Mouse (Mus musculus): ENCODE data around the gene Gm21985. TPM values are rescaled to one million over a fixed set of nuclear protein-coding genes. Genes with fewer than 3 reads are reported as not detected.

Gm21985 gene
- polyA plus RNA-seq (2015; fragmentation: Nextera tagmentation; extraction: Ambion mirVana): not detected in 2 replicates

DNA sequence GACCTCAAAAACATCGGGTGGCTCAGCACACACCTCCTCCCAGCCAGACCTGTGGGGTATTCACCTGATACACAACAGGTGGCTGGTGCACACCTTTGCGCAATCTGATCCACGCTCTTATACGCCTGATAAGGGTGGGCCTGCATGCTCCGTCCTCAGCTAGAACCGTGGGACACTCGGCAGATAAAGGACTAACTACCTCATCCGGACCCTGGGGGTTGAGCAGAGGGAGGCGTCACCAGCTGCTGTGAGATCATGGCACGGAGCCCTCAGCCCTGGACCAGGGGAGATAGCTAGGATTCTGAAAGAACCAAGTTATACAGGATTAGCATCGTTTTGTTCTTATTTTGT is at the start of gene Gm21985:
TSS of gene Gm21985 (plus strand) at position 73 of the 351 bp plus-strand sequence.
- DNase-seq (peak; percentile 63), ATAC-seq (ENCODE audit: low read depth) (peak; percentile 53)
- no peaks in the 10 kb centered on the region for H3K27me3 ChIP-seq
- H3K4me3 ChIP-seq (replicated peaks): peak within 1 kb of the TSS; percentile 91
- peaks cover 68% of the 10 kb centered on the region for H3K4me1 ChIP-seq (replicated peaks)
- peak within 1 kb of the TSS; percentile 95 for H3K9ac ChIP-seq
- H3K9me3 ChIP-seq (replicated peaks): no peaks in the 10 kb centered on the region
- H3K4me2 ChIP-seq: peak within 1 kb of the TSS; percentile 92
- WGBS (ENCODE audit: insufficient replicate concordance): under 1% methylated on average over 11 of the region's 11 CpGs
- H3K27ac ChIP-seq: peak within 1 kb of the TSS; percentile 94
- H3K36me3 ChIP-seq: no peaks in the 10 kb centered on the region

GRCm38 (mm10) chr2:112217614-112218013 is 48.5 kb upstream of the Gm21985 start:
- 41% methylated on average over 6 of the region's 6 CpGs for WGBS (ENCODE audit: insufficient replicate concordance)
- Histone ChIP-seq H3K4me3 (replicated peaks) (no peak overlapping the region), H3K27ac (no peak overlapping the region), H3K36me3 (no peaks in the 10 kb centered on the region), H3K27me3 (no peaks in the 10 kb centered on the region), H3K4me2 (no peak overlapping the region), H3K9ac (no peak overlapping the region), H3K4me1 (replicated peaks) (no peaks in the 10 kb centered on the region), H3K9me3 (replicated peaks) (no peaks in the 10 kb centered on the region)
- no peak for DNase-seq
- ATAC-seq (ENCODE audit: low read depth): no peak

DNA sequence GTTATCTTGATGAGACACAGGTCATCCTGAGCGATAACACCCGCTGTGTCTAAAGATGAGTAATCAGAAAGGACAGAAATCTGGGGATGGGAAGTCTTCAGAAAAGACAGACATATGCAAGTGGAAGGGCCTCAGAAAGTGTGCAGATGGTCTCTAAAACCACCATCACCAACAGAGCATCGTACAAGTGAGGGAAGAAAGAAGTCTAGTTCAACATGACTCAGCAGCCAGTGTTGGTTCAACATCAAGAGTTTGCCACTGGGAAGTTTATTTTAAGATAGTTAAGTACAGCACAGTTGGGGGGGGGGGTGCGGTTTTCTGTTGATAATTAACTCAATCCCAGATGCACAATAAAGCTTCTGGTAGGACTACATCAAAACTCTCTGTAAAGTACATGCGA is 45.2 kb upstream of the Gm21985 start:
- no peaks in the 10 kb centered on the region for H3K36me3 ChIP-seq
- no peak overlapping the region for H3K4me3 ChIP-seq (replicated peaks)
- WGBS (ENCODE audit: insufficient replicate concordance): 41% methylated on average over 5 of the region's 5 CpGs
- H3K27me3 ChIP-seq: no peaks in the 10 kb centered on the region
- H3K9ac ChIP-seq: no peak overlapping the region
- no peak for DNase-seq
- no peak overlapping the region for H3K27ac ChIP-seq
- H3K4me1 ChIP-seq (replicated peaks): no peaks in the 10 kb centered on the region
- no peak overlapping the region for H3K4me2 ChIP-seq
- no peaks in the 10 kb centered on the region for H3K9me3 ChIP-seq (replicated peaks)
- ATAC-seq (ENCODE audit: low read depth): no peak

- Histone ChIP-seq H3K27ac (no peak overlapping the region), H3K9ac (no peak overlapping the region), H3K27me3 (no peaks in the 10 kb centered on the region), H3K4me1 (replicated peaks) (no peaks in the 10 kb centered on the region), H3K4me3 (replicated peaks) (no peak overlapping the region), H3K9me3 (replicated peaks) (no peaks in the 10 kb centered on the region), H3K36me3 (no peaks in the 10 kb centered on the region), H3K4me2 (no peak overlapping the region)
- 28% methylated on average over 5 of the region's 5 CpGs for WGBS (ENCODE audit: insufficient replicate concordance)
- ATAC-seq (ENCODE audit: low read depth) (no peak), DNase-seq (no peak)
Observed at GRCm38 (mm10) chr2:112222607-112223006, 43.5 kb upstream of the Gm21985 start.

- H3K36me3 ChIP-seq: no peaks in the 10 kb centered on the region
Observed at GRCm38 (mm10) chr2:112224356-112224755, 41.8 kb upstream of the Gm21985 start.

DNA sequence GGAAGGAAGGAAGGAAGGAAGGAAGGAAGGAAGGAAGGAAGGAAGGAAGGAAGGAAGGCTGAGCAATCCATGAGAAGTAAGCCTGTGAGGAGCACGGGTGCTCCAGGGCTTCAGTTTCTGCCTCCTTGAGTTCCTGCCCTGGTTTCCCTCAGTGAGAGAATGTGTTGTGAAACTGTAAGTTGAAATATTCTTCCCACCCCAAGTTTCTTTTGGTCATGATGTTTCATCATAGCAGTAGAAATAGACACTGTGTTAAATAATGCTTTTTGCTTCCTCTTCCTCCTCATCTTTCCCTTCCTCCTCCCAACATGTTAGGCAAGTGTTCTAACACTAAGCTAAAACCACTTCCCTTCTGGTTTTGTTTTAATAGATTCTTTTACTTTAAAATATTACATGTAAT is 33.5 kb upstream of the Gm21985 start:
- no peak overlapping the region for H3K4me2 ChIP-seq
- 38% methylated on average over 1 of the region's 1 CpGs for WGBS (ENCODE audit: insufficient replicate concordance)
- ATAC-seq (ENCODE audit: low read depth) (no peak), DNase-seq (no peak)
- no peaks in the 10 kb centered on the region for H3K9me3 ChIP-seq (replicated peaks)
- no peaks in the 10 kb centered on the region for H3K27me3 ChIP-seq
- H3K9ac ChIP-seq: no peak overlapping the region
- H3K4me3 ChIP-seq (replicated peaks): no peak overlapping the region
- no peak overlapping the region for H3K27ac ChIP-seq
- H3K4me1 ChIP-seq (replicated peaks): no peaks in the 10 kb centered on the region
- H3K36me3 ChIP-seq: no peaks in the 10 kb centered on the region

More at GRCm38 (mm10) chr2:112224356-112224755, 41.8 kb upstream of the Gm21985 start:
- Histone ChIP-seq H3K9me3 (replicated peaks) (no peaks in the 10 kb centered on the region), H3K9ac (no peak overlapping the region), H3K27ac (no peak overlapping the region), H3K4me1 (replicated peaks) (no peaks in the 10 kb centered on the region), H3K27me3 (no peaks in the 10 kb centered on the region), H3K4me2 (no peak overlapping the region), H3K4me3 (replicated peaks) (no peak overlapping the region)
- DNase-seq (no peak), ATAC-seq (ENCODE audit: low read depth) (no peak)
- 64% methylated on average over 4 of the region's 4 CpGs for WGBS (ENCODE audit: insufficient replicate concordance)

- Histone ChIP-seq H3K9ac (no peak overlapping the region), H3K27ac (no peak overlapping the region), H3K4me2 (no peak overlapping the region), H3K9me3 (replicated peaks) (no peaks in the 10 kb centered on the region), H3K4me3 (replicated peaks) (no peak overlapping the region), H3K27me3 (peaks cover 13% of the 10 kb centered on the region), H3K4me1 (replicated peaks) (peaks cover 24% of the 10 kb centered on the region), H3K36me3 (no peaks in the 10 kb centered on the region)
- WGBS (ENCODE audit: insufficient replicate concordance): 71% methylated on average over 2 of the region's 2 CpGs
- DNase-seq (no peak), ATAC-seq (ENCODE audit: low read depth) (no peak)
Observed at GRCm38 (mm10) chr2:112236620-112237019, 29.5 kb upstream of the Gm21985 start.

GRCm38 (mm10) chr2:112238006-112238405 is 28.1 kb upstream of the Gm21985 start:
- DNase-seq (no peak), ATAC-seq (ENCODE audit: low read depth) (no peak)
- H3K36me3 ChIP-seq: no peaks in the 10 kb centered on the region
- H3K9me3 ChIP-seq (replicated peaks): no peaks in the 10 kb centered on the region
- no peak overlapping the region for H3K4me3 ChIP-seq (replicated peaks)
- peaks cover 24% of the 10 kb centered on the region for H3K4me1 ChIP-seq (replicated peaks)
- H3K27me3 ChIP-seq: peaks cover 16% of the 10 kb centered on the region
- H3K4me2 ChIP-seq: 0 out of 2 replicates have a peak overlapping the region, but pooled peaks have one; percentile 91
- no peak overlapping the region for H3K9ac ChIP-seq
- H3K27ac ChIP-seq: no peak overlapping the region
- 13% methylated on average over 4 of the region's 4 CpGs for WGBS (ENCODE audit: insufficient replicate concordance)

GRCm38 (mm10) chr2:112239212-112239934 is 26.7 kb upstream of the Gm21985 start, which contains the start of gene Lpcat4:
TSS of gene Lpcat4 (plus strand) at chr2:112239468.
- WGBS (ENCODE audit: insufficient replicate concordance): under 1% methylated on average over 88 of the region's 94 CpGs
- no peaks in the 10 kb centered on the region for H3K9me3 ChIP-seq (replicated peaks)
- peak within 1 kb of the TSS; percentile 82 for H3K9ac ChIP-seq
- ATAC-seq (ENCODE audit: low read depth): peak; percentile 93
- H3K27ac ChIP-seq: peak within 1 kb of the TSS; percentile 75
- peak within 1 kb of the TSS; percentile 91 for H3K4me2 ChIP-seq
- peak within 1 kb of the TSS; percentile 74 for H3K4me3 ChIP-seq (replicated peaks)
- peaks cover 24% of the 10 kb centered on the region for H3K4me1 ChIP-seq (replicated peaks)
- peaks cover 16% of the 10 kb centered on the region for H3K27me3 ChIP-seq
- H3K36me3 ChIP-seq: no peaks in the 10 kb centered on the region
- DNase-seq: peak; percentile 75

- Histone ChIP-seq H3K4me2 (peak overlapping the region; percentile 91), H3K4me1 (replicated peaks) (peaks cover 24% of the 10 kb centered on the region), H3K9me3 (replicated peaks) (no peaks in the 10 kb centered on the region), H3K27me3 (peaks cover 16% of the 10 kb centered on the region), H3K36me3 (no peaks in the 10 kb centered on the region), H3K9ac (peak overlapping the region; percentile 82), H3K4me3 (replicated peaks) (peak overlapping the region; percentile 74), H3K27ac (no peak overlapping the region)
- ATAC-seq (ENCODE audit: low read depth): peak; percentile 28
- under 1% methylated on average over 28 of the region's 28 CpGs for WGBS (ENCODE audit: insufficient replicate concordance)
- no peak for DNase-seq
Observed at GRCm38 (mm10) chr2:112239935-112240721, 26.0 kb upstream of the Gm21985 start.

GRCm38 (mm10) chr2:112241787-112242186 is 24.3 kb upstream of the Gm21985 start:
- no peak overlapping the region for H3K4me2 ChIP-seq
- WGBS (ENCODE audit: insufficient replicate concordance): 79% methylated on average over 14 of the region's 14 CpGs
- ATAC-seq (ENCODE audit: low read depth) (no peak), DNase-seq (no peak)
- peaks cover 16% of the 10 kb centered on the region for H3K27me3 ChIP-seq
- H3K9ac ChIP-seq: no peak overlapping the region
- H3K36me3 ChIP-seq: no peaks in the 10 kb centered on the region
- H3K27ac ChIP-seq: no peak overlapping the region
- H3K9me3 ChIP-seq (replicated peaks): no peaks in the 10 kb centered on the region
- H3K4me1 ChIP-seq (replicated peaks): peaks cover 24% of the 10 kb centered on the region
- no peak overlapping the region for H3K4me3 ChIP-seq (replicated peaks)

Data from liver, embryonic 13.5 days (tissue).